14 mouse cellular contexts compared by ENCODE assay signal in the genomic region with DNA sequence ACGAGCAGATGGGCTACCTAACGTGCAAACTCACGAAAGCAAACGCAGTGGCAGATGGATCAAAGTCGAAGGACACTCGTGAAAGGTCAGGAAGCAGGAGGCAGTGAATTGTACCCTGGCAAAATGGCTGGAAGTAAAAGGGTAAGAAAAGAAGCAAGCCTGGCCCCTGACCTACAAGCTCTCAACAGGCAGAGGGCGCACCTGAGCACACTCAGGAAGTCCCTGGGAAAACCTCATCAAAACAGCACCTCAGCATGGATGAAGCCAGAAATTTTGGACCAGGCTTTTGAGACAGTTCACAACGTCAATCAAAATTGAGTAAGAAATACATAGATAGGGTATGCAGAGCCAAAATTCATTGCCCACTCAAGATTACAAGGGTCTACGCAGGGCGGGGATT. TPM values are rescaled to one million over a fixed set of nuclear protein-coding genes. Genes with fewer than 3 reads are reported as not detected.
DNase-seq lines count a peak whose midpoint lies in the region; ATAC-seq and TF ChIP-seq lines count a peak whose summit lies in the region.
"Not testable (repeated sequence)": the region's sequence is repeated elsewhere in the genome, so short reads cannot be mapped to it uniquely, and the experiment has no call there.
"Had no signal": no experiment of that assay in that cellular context is flagged by ENCODE, and none has a peak within 500 bp of the region (broad histone marks: within the 10 kb centered on the region; RNA-seq: fewer than 3 reads in every experiment).

No protein-coding gene starts in this region.

- not testable (repeated sequence) for H3K27me3 ChIP-seq in intestine, postnatal 0 days (replicated peaks; ENCODE audit: control insufficient read depth, insufficient read depth, low read length); lung, embryonic 14.5 days (ENCODE audit: insufficient read depth, low read length)

- H3K9ac ChIP-seq in intestine, postnatal 0 days (ENCODE audit: low read depth, low read length); lung, embryonic 14.5 days: not testable (repeated sequence)

- not testable (repeated sequence) for ATAC-seq in intestine, postnatal 0 days; lung, embryonic 14.5 days (ENCODE audit: insufficient read depth)

- not testable (repeated sequence) for H3K36me3 ChIP-seq in intestine, postnatal 0 days (ENCODE audit: control insufficient read depth, insufficient read depth); lung, embryonic 14.5 days (ENCODE audit: insufficient read depth)

- peak; percentile 65 for TF ChIP-seq CTCF in intestine, postnatal 0 days (IDR thresholded peaks at IDR 0.05; ENCODE audit: low read depth)
- peak; percentile 55 for TF ChIP-seq CTCF in lung, embryonic 14.5 days (IDR thresholded peaks at IDR 0.05; ENCODE audit: low read depth)

- DNase-seq in brain, adult 2 months (ENCODE audit: low read depth, low spot score), result peak; percentile 7
- DNase-seq in embryo, embryonic 9.5 days (ENCODE audit: extremely low spot score), result peak; percentile 35
- DNase-seq in heart, adult 18-20 months, result peak; percentile 0 to 7
- DNase-seq in layer of hippocampus, adult 9-10 months (ENCODE audit: low spot score), result peak; percentile 12
- DNase-seq in lung, embryonic 14.5 days, result peak; percentile 39
- DNase-seq in right cerebral cortex, adult 18-20 months, result peak; percentile 0
- DNase-seq in yolk sac, embryonic 10.5 days (ENCODE audit: low spot score), result peak; percentile 3

- H3K4me1 ChIP-seq in intestine, postnatal 0 days (replicated peaks; ENCODE audit: control insufficient read depth, insufficient read depth, low read length); lung, embryonic 14.5 days (ENCODE audit: insufficient read depth): not testable (repeated sequence)

- not testable (repeated sequence) for H3K27ac ChIP-seq in intestine, postnatal 0 days (ENCODE audit: low read depth, low read length); lung, embryonic 14.5 days (ENCODE audit: low read depth)

- 0% methylated on average over 5 of the region's 10 CpGs for WGBS in intestine, postnatal 0 days
- 0% methylated on average over 5 of the region's 10 CpGs for WGBS in lung, embryonic 14.5 days

- H3K9me3 ChIP-seq in intestine, postnatal 0 days (ENCODE audit: control insufficient read depth); lung, embryonic 14.5 days (ENCODE audit: low read depth, low read length): not testable (repeated sequence)

- not testable (repeated sequence) for H3K4me2 ChIP-seq in intestine, postnatal 0 days (replicated peaks; ENCODE audit: low read depth); lung, embryonic 14.5 days

- not testable (repeated sequence) for H3K4me3 ChIP-seq in intestine, postnatal 0 days (ENCODE audit: low read depth, low read length); lung, embryonic 14.5 days (ENCODE audit: low read depth, low read length)

RNA-seq across cellular contexts. Expression of a gene that starts 21.0 kb away (rescaled TPM):
- total RNA-seq in heart, adult 18-20 months (2021), result not detected
- polyA plus RNA-seq in intestine, postnatal 0 days (2015; fragmentation: Nextera tagmentation; extraction: Ambion mirVana), result not detected in 2 replicates
- not detected in 2 replicates for polyA plus RNA-seq in lung, embryonic 14.5 days (2014; fragmentation: Nextera tagmentation; extraction: Ambion mirVana)
- total RNA-seq: ES-E14; layer of hippocampus, postnatal 25 days; megakaryocyte, adult 5-6 weeks had no signal
- polyA plus RNA-seq: heart, embryonic 11.5 days; liver, embryonic 12.5 days; stomach, embryonic 15.5 days had no signal

RNA-seq across cellular contexts. Expression of a gene that starts 49.2 kb away (rescaled TPM):
- not detected for total RNA-seq in heart, adult 18-20 months (2021)
- polyA plus RNA-seq in intestine, postnatal 0 days (2015; fragmentation: Nextera tagmentation; extraction: Ambion mirVana), result not detected in 2 replicates
- not detected in 2 replicates for polyA plus RNA-seq in lung, embryonic 14.5 days (2014; fragmentation: Nextera tagmentation; extraction: Ambion mirVana)
- total RNA-seq: ES-E14; layer of hippocampus, postnatal 25 days; megakaryocyte, adult 5-6 weeks had no signal
- polyA plus RNA-seq: heart, embryonic 11.5 days; liver, embryonic 12.5 days; stomach, embryonic 15.5 days had no signal
